Mouse (Mus musculus): ENCODE measurements at regions not wholly inside any gene's neighbourhood (a gene's known extent, or its start where the extent isn't known, plus 50 kb on each side); places are given as distances from the start of the nearest gene placed in this dataset.

DNA sequence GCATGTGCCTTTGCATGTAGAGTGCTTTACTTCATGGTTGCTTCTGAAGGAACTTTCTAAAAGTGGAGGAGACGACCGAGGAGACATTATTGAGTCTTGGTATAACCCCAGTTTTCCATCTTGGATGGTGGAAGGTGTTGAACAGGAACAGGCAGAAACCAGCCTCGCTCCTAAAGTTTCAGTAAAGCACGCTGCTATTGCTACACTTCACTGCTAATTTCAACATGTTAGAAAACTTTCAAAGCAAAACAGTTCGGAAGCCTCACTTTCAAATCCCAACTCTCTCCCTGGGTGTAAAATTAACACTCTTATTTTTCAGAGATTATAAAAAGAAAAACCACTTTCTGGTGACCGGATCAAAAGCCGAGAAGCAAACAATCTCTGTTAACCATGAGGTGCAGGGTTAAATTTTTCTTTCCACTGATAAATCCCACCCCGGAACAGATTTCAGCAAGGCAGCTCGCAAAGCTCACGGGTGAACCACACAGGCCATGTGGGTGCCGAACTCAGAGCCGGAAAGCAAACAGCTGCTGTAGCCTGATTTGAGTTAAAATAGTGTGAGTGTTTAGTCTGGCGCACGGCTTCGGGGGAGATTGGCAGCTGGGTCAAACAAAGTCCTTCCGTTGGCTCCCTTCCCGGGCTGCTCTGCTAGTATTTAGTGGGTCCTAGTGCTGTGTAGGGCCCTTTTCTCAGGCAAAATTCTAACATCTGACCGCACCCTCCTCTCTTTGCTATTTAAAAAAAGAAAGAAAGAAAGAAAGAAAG lies 102.2 kb downstream of the Gm11146 start:
- H3K4me1 ChIP-seq, result peaks cover 11% of the 10 kb centered on the region
- peak overlapping the region; percentile 93 for H3K27ac ChIP-seq
- no peak overlapping the region for H3K9ac ChIP-seq
- WGBS, result 17% methylated on average over 18 of the region's 18 CpGs
- no peaks in the 10 kb centered on the region for H3K27me3 ChIP-seq
- H3K9me3 ChIP-seq, result no peaks in the 10 kb centered on the region
- H3K4me3 ChIP-seq, result peak overlapping the region; percentile 37
- H3K4me2 ChIP-seq, result peak overlapping the region; percentile 44
- ATAC-seq (ENCODE audit: insufficient number of reproducible peaks, low FRiP score, low TSS enrichment, low read depth), result peak; percentile 88
- H3K36me3 ChIP-seq, result no peaks in the 10 kb centered on the region

DNA sequence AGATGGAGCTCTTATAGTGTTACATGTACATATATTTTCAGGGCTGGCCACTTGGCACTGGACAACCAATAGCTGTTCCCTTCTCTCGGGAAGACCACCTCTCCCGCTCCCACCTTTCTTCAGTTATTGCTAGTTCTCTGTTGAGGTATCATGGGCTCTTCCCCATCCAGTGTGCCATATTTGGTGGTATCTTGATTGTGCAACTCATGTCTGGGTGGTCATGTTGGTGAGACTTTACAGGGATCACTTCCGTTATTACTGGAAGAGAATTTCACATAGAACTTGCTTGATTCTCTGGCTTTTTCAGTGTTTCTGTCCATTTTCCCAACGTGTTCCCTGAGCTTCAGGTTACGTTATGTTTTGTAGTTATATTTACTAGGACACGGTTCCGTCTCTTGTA lies 106.6 kb downstream of the Gm11146 start:
- H3K36me3 ChIP-seq, result no peaks in the 10 kb centered on the region
- H3K27ac ChIP-seq, result no peak overlapping the region
- no peaks in the 10 kb centered on the region for H3K27me3 ChIP-seq
- no peaks in the 10 kb centered on the region for H3K9me3 ChIP-seq
- ATAC-seq (ENCODE audit: insufficient number of reproducible peaks, low FRiP score, low TSS enrichment, low read depth), result no peak
- H3K4me1 ChIP-seq, result peaks cover 8% of the 10 kb centered on the region
- no peak overlapping the region for H3K9ac ChIP-seq
- WGBS, result 91% methylated on average over 7 of the region's 7 CpGs
- H3K4me2 ChIP-seq, result no peak overlapping the region
- no peak overlapping the region for H3K4me3 ChIP-seq

DNA sequence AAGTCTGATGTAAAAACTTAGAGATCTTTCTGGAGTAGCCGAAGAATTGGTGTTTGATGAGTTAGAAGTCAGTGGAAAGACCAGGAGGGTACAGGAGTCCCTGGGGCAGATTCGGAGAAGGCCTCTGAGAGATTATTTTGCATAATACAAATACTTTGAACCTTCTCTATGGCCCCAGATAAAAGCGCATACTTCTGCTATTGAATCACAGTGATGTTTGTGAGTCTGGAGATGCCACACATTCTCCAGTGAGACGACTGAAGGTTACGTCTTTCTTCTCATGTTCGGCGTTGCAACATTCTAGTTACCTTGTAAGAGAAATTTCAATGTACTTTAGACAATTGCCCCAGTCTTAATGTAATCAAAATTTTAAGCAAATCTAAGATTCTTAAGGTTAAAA lies 107.9 kb downstream of the Gm11146 start:
- 76% methylated on average over 7 of the region's 7 CpGs for WGBS
- H3K9me3 ChIP-seq, result no peaks in the 10 kb centered on the region
- H3K4me2 ChIP-seq, result no peak overlapping the region
- no peak overlapping the region for H3K9ac ChIP-seq
- H3K4me3 ChIP-seq, result no peak overlapping the region
- ATAC-seq (ENCODE audit: insufficient number of reproducible peaks, low FRiP score, low TSS enrichment, low read depth), result no peak
- H3K27me3 ChIP-seq, result no peaks in the 10 kb centered on the region
- H3K27ac ChIP-seq, result no peak overlapping the region
- no peaks in the 10 kb centered on the region for H3K36me3 ChIP-seq
- H3K4me1 ChIP-seq, result no peaks in the 10 kb centered on the region

DNA sequence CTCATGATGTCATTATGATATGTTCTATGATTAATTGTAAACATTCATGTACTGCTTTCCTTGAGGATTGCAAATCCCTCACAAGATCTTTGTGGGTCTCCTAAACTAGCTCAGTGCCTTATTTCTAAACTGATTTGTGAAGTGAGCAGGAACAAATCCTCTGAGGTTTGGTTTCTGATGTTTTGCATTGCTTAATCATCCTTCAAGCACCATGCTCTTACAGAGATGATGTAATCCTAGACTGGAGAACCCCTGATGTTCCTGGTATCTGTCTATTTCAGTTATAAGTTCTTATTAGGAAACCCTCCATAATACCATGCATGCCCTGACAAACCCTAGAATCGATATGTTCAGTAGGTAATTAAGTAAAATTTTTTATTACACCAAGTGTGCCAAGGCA lies 113.7 kb downstream of the Gm11146 start:
- Histone ChIP-seq H3K4me1 (no peaks in the 10 kb centered on the region), H3K27ac (no peak overlapping the region), H3K9me3 (no peaks in the 10 kb centered on the region), H3K4me3 (no peak overlapping the region), H3K4me2 (no peak overlapping the region), H3K9ac (no peak overlapping the region), H3K27me3 (no peaks in the 10 kb centered on the region), H3K36me3 (no peaks in the 10 kb centered on the region)
- WGBS, result 70% methylated on average over 1 of the region's 1 CpGs
- no peak for ATAC-seq (ENCODE audit: insufficient number of reproducible peaks, low FRiP score, low TSS enrichment, low read depth)

DNA sequence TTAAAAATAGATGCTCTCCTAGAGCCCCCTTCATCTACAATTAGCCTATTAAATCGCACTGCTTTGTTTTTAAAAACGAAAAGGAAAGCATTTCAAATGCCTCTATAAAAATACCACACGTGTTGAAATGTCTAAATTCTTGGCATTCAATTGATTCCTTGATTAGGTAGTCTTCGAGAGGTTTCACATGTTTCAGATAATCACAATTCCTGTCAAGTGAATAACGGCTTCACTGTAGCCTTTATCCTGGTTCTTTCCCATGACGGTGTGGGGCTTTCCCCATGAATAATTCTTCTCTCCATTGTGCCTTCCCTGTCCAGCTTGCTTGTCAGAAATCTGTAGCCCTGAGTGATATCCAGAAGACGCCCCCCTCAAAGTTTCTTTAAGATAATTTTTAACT lies 122.1 kb downstream of the Gm11146 start:
- no peak overlapping the region for H3K27ac ChIP-seq
- no peak overlapping the region for H3K9ac ChIP-seq
- H3K4me3 ChIP-seq, result no peak overlapping the region
- 53% methylated on average over 7 of the region's 7 CpGs for WGBS
- ATAC-seq (ENCODE audit: insufficient number of reproducible peaks, low FRiP score, low TSS enrichment, low read depth), result no peak
- H3K27me3 ChIP-seq, result no peaks in the 10 kb centered on the region
- no peaks in the 10 kb centered on the region for H3K4me1 ChIP-seq
- no peak overlapping the region for H3K4me2 ChIP-seq
- H3K9me3 ChIP-seq, result no peaks in the 10 kb centered on the region
- H3K36me3 ChIP-seq, result no peaks in the 10 kb centered on the region

DNA sequence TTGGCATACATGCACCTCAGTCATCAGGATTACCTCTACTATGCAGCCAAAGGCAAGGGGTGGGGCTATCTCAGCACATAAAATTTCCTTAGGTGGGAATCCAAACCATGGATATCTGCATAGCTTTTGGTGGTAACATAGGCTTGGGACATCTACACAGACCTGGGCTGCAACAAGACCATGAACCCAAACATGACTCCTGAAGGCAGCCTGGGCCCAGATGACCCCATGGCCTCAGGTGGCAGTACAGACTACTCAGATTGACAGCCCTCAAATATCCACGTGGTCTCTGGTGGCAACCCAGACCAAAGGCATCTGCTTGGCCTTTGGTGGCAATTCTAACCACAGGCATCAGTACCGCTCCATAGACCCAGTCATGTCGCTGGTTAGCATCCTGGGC lies 130.0 kb downstream of the Gm11146 start:
- 87% methylated on average over 3 of the region's 3 CpGs for WGBS
- ATAC-seq (ENCODE audit: insufficient number of reproducible peaks, low FRiP score, low TSS enrichment, low read depth), result no peak
- Histone ChIP-seq H3K4me1 (no peaks in the 10 kb centered on the region), H3K9me3 (no peaks in the 10 kb centered on the region), H3K9ac (no peak overlapping the region), H3K36me3 (0 out of 2 replicates have a peak, but pooled peaks cover 2% of the 10 kb centered on the region), H3K27me3 (no peaks in the 10 kb centered on the region), H3K4me3 (no peak overlapping the region), H3K4me2 (no peak overlapping the region), H3K27ac (no peak overlapping the region)

DNA sequence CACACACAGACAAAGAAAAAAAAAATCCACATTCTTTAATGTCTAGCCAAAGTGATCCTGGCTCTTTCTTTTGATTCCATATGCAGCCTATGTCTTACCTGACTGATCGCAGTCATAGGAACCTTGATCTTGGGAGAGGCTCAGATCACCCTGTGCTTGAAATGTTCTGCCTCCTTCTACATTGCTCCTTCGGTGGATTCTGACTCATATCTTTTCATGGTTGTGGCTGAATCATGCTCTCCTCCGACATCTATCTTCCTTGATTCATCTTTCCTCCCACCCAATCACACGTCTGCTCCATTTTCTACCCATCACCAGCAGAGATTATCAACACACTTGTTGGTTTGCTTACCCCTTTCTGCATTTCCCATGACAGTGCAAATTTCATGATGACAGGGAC lies 132.0 kb downstream of the Gm11146 start:
- 91% methylated on average over 4 of the region's 4 CpGs for WGBS
- Histone ChIP-seq H3K27ac (no peak overlapping the region), H3K4me3 (no peak overlapping the region), H3K9me3 (no peaks in the 10 kb centered on the region), H3K9ac (no peak overlapping the region), H3K36me3 (0 out of 2 replicates have a peak, but pooled peaks cover 2% of the 10 kb centered on the region), H3K4me2 (no peak overlapping the region), H3K27me3 (no peaks in the 10 kb centered on the region), H3K4me1 (no peaks in the 10 kb centered on the region)
- no peak for ATAC-seq (ENCODE audit: insufficient number of reproducible peaks, low FRiP score, low TSS enrichment, low read depth)

DNA sequence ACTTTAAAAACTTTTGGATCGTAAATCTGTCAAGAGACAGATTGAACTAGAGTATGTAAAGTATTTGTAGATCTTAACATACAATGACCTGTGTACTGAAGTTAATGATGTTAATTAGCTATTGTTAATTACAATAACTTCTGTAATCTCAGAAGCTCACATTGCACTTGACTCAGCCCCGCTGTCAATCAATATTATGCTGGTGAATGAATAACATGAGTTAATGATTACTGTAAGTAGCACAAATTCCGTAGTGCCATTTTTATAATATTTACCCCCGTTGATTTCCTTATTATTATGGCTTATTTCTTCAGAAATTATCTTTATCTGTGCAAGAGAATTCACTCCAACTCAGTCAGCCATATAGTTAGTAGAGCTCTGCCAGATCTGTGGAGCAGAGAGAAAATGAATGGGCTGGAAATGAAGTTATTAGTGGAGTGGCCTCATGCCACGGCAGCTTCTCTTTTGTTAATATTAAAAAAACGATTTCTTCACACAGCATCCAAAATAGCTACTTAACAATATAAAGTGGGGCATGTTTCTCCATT lies 132.5 kb downstream of the Gm11146 start:
- H3K27ac ChIP-seq, result no peak overlapping the region
- H3K4me1 ChIP-seq, result no peaks in the 10 kb centered on the region
- no peak overlapping the region for H3K4me3 ChIP-seq
- 86% methylated on average over 6 of the region's 6 CpGs for WGBS
- no peaks in the 10 kb centered on the region for H3K27me3 ChIP-seq
- no peak for ATAC-seq (ENCODE audit: insufficient number of reproducible peaks, low FRiP score, low TSS enrichment, low read depth)
- no peak overlapping the region for H3K4me2 ChIP-seq
- H3K9ac ChIP-seq, result no peak overlapping the region
- H3K9me3 ChIP-seq, result no peaks in the 10 kb centered on the region
- H3K36me3 ChIP-seq, result 0 out of 2 replicates have a peak, but pooled peaks cover 2% of the 10 kb centered on the region

DNA sequence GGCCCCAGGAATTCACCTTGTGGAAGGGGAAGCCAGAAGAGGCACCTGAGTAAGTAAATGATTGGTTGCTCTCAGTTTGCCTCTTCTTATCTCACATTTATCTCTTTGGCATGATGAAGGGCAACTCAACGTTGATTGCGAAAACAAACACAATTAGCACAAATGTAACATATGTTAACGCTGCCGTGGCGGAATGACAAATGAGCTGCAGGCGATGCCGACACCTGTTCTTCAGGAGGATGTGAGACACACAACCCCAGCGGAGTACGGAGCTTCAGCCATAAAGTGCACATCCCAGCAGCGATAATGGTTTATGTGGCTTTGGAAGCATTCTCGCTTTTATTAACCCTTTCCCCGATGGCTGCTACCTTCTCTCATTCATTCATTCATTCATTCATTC lies 134.7 kb downstream of the Gm11146 start:
- WGBS, result 82% methylated on average over 12 of the region's 12 CpGs
- no peak overlapping the region for H3K4me2 ChIP-seq
- ATAC-seq (ENCODE audit: insufficient number of reproducible peaks, low FRiP score, low TSS enrichment, low read depth), result no peak

DNA sequence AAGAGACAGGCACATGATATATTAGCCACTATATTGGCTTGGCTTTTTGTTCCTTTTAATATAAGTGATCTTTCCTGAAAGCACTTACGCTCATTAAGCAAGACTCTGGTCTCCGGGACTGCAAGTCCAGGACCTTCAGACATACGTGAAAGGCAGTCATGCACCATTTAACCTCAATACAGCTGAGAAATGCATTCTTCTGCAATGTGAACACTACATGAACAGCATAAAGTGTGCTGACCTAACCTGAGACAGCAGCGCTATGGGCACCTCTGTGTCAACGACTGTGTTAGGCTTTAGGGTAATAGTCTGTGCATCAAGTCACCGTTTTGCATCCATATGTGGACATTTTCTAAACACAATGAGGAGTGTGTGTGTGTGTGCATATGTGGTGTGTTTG lies 137.3 kb downstream of the Gm11146 start:
- no peak overlapping the region for H3K4me3 ChIP-seq
- H3K4me2 ChIP-seq, result no peak overlapping the region
- no peaks in the 10 kb centered on the region for H3K27me3 ChIP-seq
- ATAC-seq (ENCODE audit: insufficient number of reproducible peaks, low FRiP score, low TSS enrichment, low read depth), result no peak
- WGBS, result 75% methylated on average over 6 of the region's 6 CpGs
- H3K36me3 ChIP-seq, result 0 out of 2 replicates have a peak, but pooled peaks cover 2% of the 10 kb centered on the region
- H3K9me3 ChIP-seq, result no peaks in the 10 kb centered on the region
- H3K4me1 ChIP-seq, result no peaks in the 10 kb centered on the region
- H3K27ac ChIP-seq, result no peak overlapping the region
- no peak overlapping the region for H3K9ac ChIP-seq

More for the DNA sequence above, 134.7 kb downstream of the Gm11146 start:
- no peak overlapping the region for H3K4me3 ChIP-seq
- H3K9me3 ChIP-seq, result no peaks in the 10 kb centered on the region
- H3K27ac ChIP-seq, result no peak overlapping the region
- no peak overlapping the region for H3K9ac ChIP-seq
- no peaks in the 10 kb centered on the region for H3K27me3 ChIP-seq
- no peaks in the 10 kb centered on the region for H3K4me1 ChIP-seq
- 0 out of 2 replicates have a peak, but pooled peaks cover 2% of the 10 kb centered on the region for H3K36me3 ChIP-seq

DNA sequence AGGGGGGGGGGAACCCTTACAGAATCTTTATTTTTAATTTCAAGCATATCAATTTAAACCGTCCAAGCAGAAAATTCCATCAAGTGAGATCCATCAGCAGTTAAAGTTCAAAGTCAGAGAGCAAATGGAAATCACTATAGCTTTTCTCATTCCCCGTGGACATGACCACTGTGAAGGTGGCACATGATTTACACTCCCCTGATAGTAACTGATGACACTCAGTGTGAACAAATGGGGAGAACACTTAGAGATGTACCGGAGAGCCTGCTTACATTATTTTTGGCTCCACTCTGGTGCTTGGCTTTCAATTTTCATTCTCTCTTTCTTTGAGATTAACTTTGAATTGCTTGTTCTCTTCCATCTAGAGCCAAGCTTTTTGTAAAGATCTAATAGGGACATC lies 140.0 kb downstream of the Gm11146 start:
- Histone ChIP-seq H3K9ac (no peak overlapping the region), H3K4me3 (no peak overlapping the region), H3K36me3 (no peaks in the 10 kb centered on the region), H3K9me3 (no peaks in the 10 kb centered on the region), H3K27me3 (no peaks in the 10 kb centered on the region), H3K4me1 (peaks cover 3% of the 10 kb centered on the region; the same call in 1 of the 2 replicates), H3K4me2 (no peak overlapping the region), H3K27ac (no peak overlapping the region)
- WGBS, result 78% methylated on average over 3 of the region's 3 CpGs
- ATAC-seq (ENCODE audit: insufficient number of reproducible peaks, low FRiP score, low TSS enrichment, low read depth), result no peak

DNA sequence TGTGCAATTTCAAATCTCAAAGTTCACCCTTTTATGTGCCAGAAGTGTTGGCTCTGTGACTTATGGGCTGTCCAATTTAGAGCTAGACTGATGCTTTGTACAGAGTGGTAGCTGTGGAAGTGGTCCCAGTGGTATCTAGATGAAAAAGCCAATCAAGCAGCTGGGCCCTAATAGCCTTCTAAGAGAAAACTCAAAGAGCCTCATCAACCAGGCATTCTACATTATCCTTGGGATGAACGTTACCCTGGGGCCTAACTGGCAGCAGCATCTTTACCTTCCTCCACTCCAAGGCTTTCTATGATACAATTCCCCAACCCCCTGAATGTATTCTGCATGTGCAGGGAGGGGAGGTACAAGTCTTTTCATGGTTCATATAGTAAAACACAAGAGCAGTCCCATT lies 140.4 kb downstream of the Gm11146 start:
- H3K9ac ChIP-seq, result no peak overlapping the region
- H3K27ac ChIP-seq, result no peak overlapping the region
- 76% methylated on average over 1 of the region's 1 CpGs for WGBS
- peaks cover 3% of the 10 kb centered on the region; the same call in 1 of the 2 replicates for H3K4me1 ChIP-seq
- ATAC-seq (ENCODE audit: insufficient number of reproducible peaks, low FRiP score, low TSS enrichment, low read depth), result no peak
- H3K4me2 ChIP-seq, result no peak overlapping the region
- no peaks in the 10 kb centered on the region for H3K9me3 ChIP-seq
- no peak overlapping the region for H3K4me3 ChIP-seq
- no peaks in the 10 kb centered on the region for H3K36me3 ChIP-seq
- no peaks in the 10 kb centered on the region for H3K27me3 ChIP-seq

Data from limb, embryonic 15.5 days (tissue).